Mouse (Mus musculus): ENCODE measurements at regions not wholly inside any gene's neighbourhood (a gene's known extent, or its start where the extent isn't known, plus 50 kb on each side); places are given as distances from the start of the nearest gene placed in this dataset.

GRCm38 (mm10) chr1:186223417-186223816, 106.3 kb upstream of the Lyplal1 start:
- H3K27ac ChIP-seq (ENCODE audit: low read depth, low read length) = 0 out of 2 replicates have a peak overlapping the region, but pooled peaks have one; percentile 24

GRCm38 (mm10) chr1:186218995-186219394, 101.9 kb upstream of the Lyplal1 start:
- Histone ChIP-seq H3K9me3 (replicated peaks; ENCODE audit: control insufficient read depth, low read length) (no peaks in the 10 kb centered on the region), H3K4me2 (ENCODE audit: low read length) (no peak overlapping the region), H3K36me3 (ENCODE audit: control insufficient read depth, insufficient read depth, low read length) (no peaks in the 10 kb centered on the region), H3K27me3 (replicated peaks; ENCODE audit: control insufficient read depth, insufficient read depth, low read length) (no peaks in the 10 kb centered on the region), H3K27ac (ENCODE audit: low read depth, low read length) (no peak overlapping the region), H3K9ac (ENCODE audit: low read length) (no peak overlapping the region), H3K4me1 (ENCODE audit: control insufficient read depth, insufficient read depth, low read length) (peaks cover 8% of the 10 kb centered on the region), H3K4me3 (ENCODE audit: low read depth, low read length) (no peak overlapping the region)
- WGBS = 80% methylated on average over 4 of the region's 4 CpGs
- DNase-seq (ENCODE audit: low spot score) = no peak
- ATAC-seq = no peak

More at GRCm38 (mm10) chr1:186223417-186223816, 106.3 kb upstream of the Lyplal1 start:
- DNase-seq (ENCODE audit: low spot score) = peak; percentile 20
- Histone ChIP-seq H3K9ac (ENCODE audit: low read length) (no peak overlapping the region), H3K4me1 (ENCODE audit: control insufficient read depth, insufficient read depth, low read length) (no peaks in the 10 kb centered on the region), H3K27me3 (replicated peaks; ENCODE audit: control insufficient read depth, insufficient read depth, low read length) (no peaks in the 10 kb centered on the region), H3K36me3 (ENCODE audit: control insufficient read depth, insufficient read depth, low read length) (no peaks in the 10 kb centered on the region), H3K9me3 (replicated peaks; ENCODE audit: control insufficient read depth, low read length) (no peaks in the 10 kb centered on the region), H3K4me3 (ENCODE audit: low read depth, low read length) (no peak overlapping the region), H3K4me2 (ENCODE audit: low read length) (no peak overlapping the region)
- no peak for ATAC-seq
- WGBS = 58% methylated on average over 7 of the region's 7 CpGs

- Histone ChIP-seq H3K9me3 (replicated peaks; ENCODE audit: control insufficient read depth, low read length) (no peaks in the 10 kb centered on the region), H3K4me1 (ENCODE audit: control insufficient read depth, insufficient read depth, low read length) (peaks cover 8% of the 10 kb centered on the region), H3K4me3 (ENCODE audit: low read depth, low read length) (no peak overlapping the region), H3K27me3 (replicated peaks; ENCODE audit: control insufficient read depth, insufficient read depth, low read length) (no peaks in the 10 kb centered on the region), H3K4me2 (ENCODE audit: low read length) (no peak overlapping the region), H3K9ac (ENCODE audit: low read length) (0 out of 2 replicates have a peak overlapping the region, but pooled peaks have one; percentile 25), H3K36me3 (ENCODE audit: control insufficient read depth, insufficient read depth, low read length) (no peaks in the 10 kb centered on the region), H3K27ac (ENCODE audit: low read depth, low read length) (0 out of 2 replicates have a peak overlapping the region, but pooled peaks have one; percentile 27)
- ATAC-seq (peak; percentile 79), DNase-seq (ENCODE audit: low spot score) (peak; percentile 77)
- WGBS = 2% methylated on average over 3 of the region's 3 CpGs
These were observed 100.1 kb upstream of the Lyplal1 start for GRCm38 (mm10) chr1:186217198-186217597.

GRCm38 (mm10) chr1:186204151-186204550, 87.0 kb upstream of the Lyplal1 start:
- DNase-seq (ENCODE audit: low spot score) (no peak), ATAC-seq (no peak)
- no peaks in the 10 kb centered on the region for H3K27me3 ChIP-seq (replicated peaks; ENCODE audit: control insufficient read depth, insufficient read depth, low read length)
- no peaks in the 10 kb centered on the region for H3K9me3 ChIP-seq (replicated peaks; ENCODE audit: control insufficient read depth, low read length)
- no peak overlapping the region for H3K4me3 ChIP-seq (ENCODE audit: low read depth, low read length)
- H3K27ac ChIP-seq (ENCODE audit: low read depth, low read length) = no peak overlapping the region
- 86% methylated on average over 1 of the region's 1 CpGs for WGBS
- H3K4me2 ChIP-seq (ENCODE audit: low read length) = no peak overlapping the region
- no peak overlapping the region for H3K9ac ChIP-seq (ENCODE audit: low read length)
- H3K36me3 ChIP-seq (ENCODE audit: control insufficient read depth, insufficient read depth, low read length) = no peaks in the 10 kb centered on the region
- no peaks in the 10 kb centered on the region for H3K4me1 ChIP-seq (ENCODE audit: control insufficient read depth, insufficient read depth, low read length)

- Histone ChIP-seq H3K9ac (ENCODE audit: low read length) (no peak overlapping the region), H3K9me3 (replicated peaks; ENCODE audit: control insufficient read depth, low read length) (no peaks in the 10 kb centered on the region), H3K27me3 (replicated peaks; ENCODE audit: control insufficient read depth, insufficient read depth, low read length) (no peaks in the 10 kb centered on the region), H3K4me2 (ENCODE audit: low read length) (no peak overlapping the region), H3K4me3 (ENCODE audit: low read depth, low read length) (no peak overlapping the region), H3K4me1 (ENCODE audit: control insufficient read depth, insufficient read depth, low read length) (no peaks in the 10 kb centered on the region), H3K27ac (ENCODE audit: low read depth, low read length) (no peak overlapping the region), H3K36me3 (ENCODE audit: control insufficient read depth, insufficient read depth, low read length) (no peaks in the 10 kb centered on the region)
- DNase-seq (ENCODE audit: low spot score) (no peak), ATAC-seq (no peak)
These were observed 85.4 kb upstream of the Lyplal1 start for GRCm38 (mm10) chr1:186202536-186202935.

GRCm38 (mm10) chr1:186198391-186198790, 81.3 kb upstream of the Lyplal1 start:
- Histone ChIP-seq H3K27me3 (replicated peaks; ENCODE audit: control insufficient read depth, insufficient read depth, low read length) (no peaks in the 10 kb centered on the region), H3K4me3 (ENCODE audit: low read depth, low read length) (no peak overlapping the region), H3K36me3 (ENCODE audit: control insufficient read depth, insufficient read depth, low read length) (no peaks in the 10 kb centered on the region), H3K4me2 (ENCODE audit: low read length) (no peak overlapping the region), H3K9ac (ENCODE audit: low read length) (no peak overlapping the region), H3K9me3 (replicated peaks; ENCODE audit: control insufficient read depth, low read length) (no peaks in the 10 kb centered on the region), H3K27ac (ENCODE audit: low read depth, low read length) (no peak overlapping the region), H3K4me1 (ENCODE audit: control insufficient read depth, insufficient read depth, low read length) (no peaks in the 10 kb centered on the region)
- ATAC-seq (no peak), DNase-seq (ENCODE audit: low spot score) (no peak)
- WGBS = 83% methylated on average over 1 of the region's 1 CpGs

GRCm38 (mm10) chr1:186197057-186197456, 79.9 kb upstream of the Lyplal1 start:
- DNase-seq (ENCODE audit: low spot score) (no peak), ATAC-seq (no peak)
- Histone ChIP-seq H3K9ac (ENCODE audit: low read length) (no peak overlapping the region), H3K36me3 (ENCODE audit: control insufficient read depth, insufficient read depth, low read length) (no peaks in the 10 kb centered on the region), H3K4me1 (ENCODE audit: control insufficient read depth, insufficient read depth, low read length) (no peaks in the 10 kb centered on the region), H3K27ac (ENCODE audit: low read depth, low read length) (no peak overlapping the region), H3K4me3 (ENCODE audit: low read depth, low read length) (no peak overlapping the region), H3K9me3 (replicated peaks; ENCODE audit: control insufficient read depth, low read length) (no peaks in the 10 kb centered on the region), H3K27me3 (replicated peaks; ENCODE audit: control insufficient read depth, insufficient read depth, low read length) (no peaks in the 10 kb centered on the region), H3K4me2 (ENCODE audit: low read length) (no peak overlapping the region)
- WGBS = 93% methylated on average over 2 of the region's 2 CpGs

- Histone ChIP-seq H3K4me3 (ENCODE audit: low read depth, low read length) (no peak overlapping the region), H3K9me3 (replicated peaks; ENCODE audit: control insufficient read depth, low read length) (no peaks in the 10 kb centered on the region), H3K9ac (ENCODE audit: low read length) (no peak overlapping the region), H3K4me1 (ENCODE audit: control insufficient read depth, insufficient read depth, low read length) (no peaks in the 10 kb centered on the region), H3K4me2 (ENCODE audit: low read length) (no peak overlapping the region), H3K27ac (ENCODE audit: low read depth, low read length) (no peak overlapping the region), H3K27me3 (replicated peaks; ENCODE audit: control insufficient read depth, insufficient read depth, low read length) (no peaks in the 10 kb centered on the region), H3K36me3 (ENCODE audit: control insufficient read depth, insufficient read depth, low read length) (no peaks in the 10 kb centered on the region)
- DNase-seq (ENCODE audit: low spot score) (no peak), ATAC-seq (no peak)
- WGBS = 92% methylated on average over 11 of the region's 11 CpGs
These were observed 72.3 kb upstream of the Lyplal1 start for GRCm38 (mm10) chr1:186189390-186189789.

GRCm38 (mm10) chr1:186187372-186187771, 70.3 kb upstream of the Lyplal1 start:
- Histone ChIP-seq H3K9me3 (replicated peaks; ENCODE audit: control insufficient read depth, low read length) (no peaks in the 10 kb centered on the region), H3K27ac (ENCODE audit: low read depth, low read length) (no peak overlapping the region), H3K4me1 (ENCODE audit: control insufficient read depth, insufficient read depth, low read length) (peaks cover 5% of the 10 kb centered on the region; the same call in 1 of the 2 replicates), H3K4me2 (ENCODE audit: low read length) (no peak overlapping the region), H3K4me3 (ENCODE audit: low read depth, low read length) (no peak overlapping the region), H3K27me3 (replicated peaks; ENCODE audit: control insufficient read depth, insufficient read depth, low read length) (no peaks in the 10 kb centered on the region), H3K36me3 (ENCODE audit: control insufficient read depth, insufficient read depth, low read length) (no peaks in the 10 kb centered on the region), H3K9ac (ENCODE audit: low read length) (no peak overlapping the region)
- DNase-seq (ENCODE audit: low spot score) = peak; percentile 40
- WGBS = 13% methylated on average over 5 of the region's 5 CpGs
- peak; percentile 33; the same call in 1 of the 2 replicates for ATAC-seq

All from forebrain, embryonic 14.5 days (tissue).